Mouse (Mus musculus): ENCODE data around the gene Plagl2. TPM values are rescaled to one million over a fixed set of nuclear protein-coding genes. Genes with fewer than 3 reads are reported as not detected.

The Plagl2 gene
- polyA plus RNA-seq, 1 experiment from 2014 or later, result 24.4 TPM

DNA sequence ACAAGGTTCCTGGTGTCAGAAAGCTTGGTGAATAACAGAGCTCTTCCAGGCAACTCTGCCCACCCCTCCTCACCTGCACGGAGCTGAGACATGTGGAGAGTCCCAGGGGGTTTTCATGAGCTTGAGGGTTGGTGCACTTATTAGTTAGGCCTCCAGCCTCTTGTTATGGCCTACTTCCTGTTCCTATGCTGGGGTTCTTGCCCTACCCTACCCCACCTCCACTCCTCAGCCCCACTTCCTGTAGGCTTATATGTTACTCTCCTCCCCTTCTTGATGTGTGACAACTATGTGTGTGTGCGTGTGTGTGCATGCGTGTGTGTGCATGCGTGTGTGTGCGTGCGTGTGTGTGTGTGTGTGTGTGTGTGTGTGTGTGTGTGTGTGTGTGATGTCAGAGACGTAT is 21.8 kb upstream of the Plagl2 start:
- Histone ChIP-seq H3K27ac (no peak overlapping the region), H3K36me3 (peaks cover 69% of the 10 kb centered on the region), H3K27me3 (replicated peaks) (no peaks in the 10 kb centered on the region), H3K9ac (no peak overlapping the region), H3K4me1 (peaks cover 41% of the 10 kb centered on the region), H3K9me3 (replicated peaks) (no peaks in the 10 kb centered on the region), H3K4me3 (no peak overlapping the region), H3K4me2 (no peak overlapping the region)
- 75% methylated on average over 7 of the region's 7 CpGs for WGBS (ENCODE audit: insufficient replicate concordance)
- ATAC-seq, result no peak

DNA sequence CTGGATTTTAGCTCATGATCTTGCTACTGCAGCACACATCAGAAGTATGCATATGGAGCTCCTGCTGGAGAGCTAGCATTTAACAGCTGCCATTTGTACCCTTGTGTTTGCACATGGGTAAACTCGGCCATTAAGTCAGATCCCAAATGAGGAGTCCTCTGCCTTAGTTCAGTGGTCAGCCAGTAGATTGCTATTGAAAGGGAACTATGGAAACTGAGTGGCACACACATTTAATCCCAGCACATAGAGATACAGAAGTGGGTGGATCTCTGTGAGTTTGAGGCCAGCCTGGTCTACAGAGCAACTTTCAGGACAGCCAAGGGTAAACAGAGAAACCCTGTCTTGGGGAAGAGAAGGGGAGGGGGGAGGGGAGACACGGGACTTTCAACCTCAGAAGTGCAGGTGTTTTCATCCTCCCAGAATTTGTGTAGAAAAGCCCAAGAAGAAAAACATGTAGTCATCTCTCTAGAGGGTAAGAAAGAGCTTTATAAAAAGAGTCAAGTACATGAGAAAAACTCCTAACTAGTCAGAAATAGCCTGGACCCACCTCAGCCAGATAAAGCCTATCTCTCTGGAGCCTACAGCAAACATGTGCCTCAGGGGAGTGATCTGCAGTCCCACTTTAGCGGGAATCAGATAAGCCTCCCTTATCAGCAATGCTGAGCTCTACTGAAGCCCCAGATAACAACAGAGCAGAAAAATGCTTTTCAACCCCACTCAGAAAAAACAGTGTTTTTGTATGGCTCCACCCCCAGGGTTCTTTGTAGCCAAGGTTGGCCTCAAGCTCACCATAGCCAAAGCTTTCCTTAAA is 18.8 kb upstream of the Plagl2 start:
- Histone ChIP-seq H3K36me3 (peaks cover 54% of the 10 kb centered on the region), H3K4me1 (peaks cover 41% of the 10 kb centered on the region), H3K27me3 (replicated peaks) (no peaks in the 10 kb centered on the region), H3K9me3 (replicated peaks) (no peaks in the 10 kb centered on the region), H3K27ac (peak overlapping the region; percentile 87), H3K9ac (peak overlapping the region; percentile 5; the same call in 1 of the 2 replicates), H3K4me2 (peak overlapping the region; percentile 48), H3K4me3 (no peak overlapping the region)
- peak; percentile 91 for ATAC-seq
- WGBS (ENCODE audit: insufficient replicate concordance), result 13% methylated on average over 3 of the region's 3 CpGs

- no peak for ATAC-seq
- Histone ChIP-seq H3K4me1 (peaks cover 41% of the 10 kb centered on the region), H3K4me3 (no peak overlapping the region), H3K9me3 (replicated peaks) (no peaks in the 10 kb centered on the region), H3K9ac (peak overlapping the region; percentile 5; the same call in 1 of the 2 replicates), H3K27ac (peak overlapping the region; percentile 87), H3K27me3 (replicated peaks) (no peaks in the 10 kb centered on the region), H3K36me3 (peaks cover 52% of the 10 kb centered on the region), H3K4me2 (peak overlapping the region; percentile 48)
- 43% methylated on average over 12 of the region's 12 CpGs for WGBS (ENCODE audit: insufficient replicate concordance)
These were observed 18.0 kb upstream of the Plagl2 start for GRCm38 (mm10) chr2:153259030-153259863.

DNA sequence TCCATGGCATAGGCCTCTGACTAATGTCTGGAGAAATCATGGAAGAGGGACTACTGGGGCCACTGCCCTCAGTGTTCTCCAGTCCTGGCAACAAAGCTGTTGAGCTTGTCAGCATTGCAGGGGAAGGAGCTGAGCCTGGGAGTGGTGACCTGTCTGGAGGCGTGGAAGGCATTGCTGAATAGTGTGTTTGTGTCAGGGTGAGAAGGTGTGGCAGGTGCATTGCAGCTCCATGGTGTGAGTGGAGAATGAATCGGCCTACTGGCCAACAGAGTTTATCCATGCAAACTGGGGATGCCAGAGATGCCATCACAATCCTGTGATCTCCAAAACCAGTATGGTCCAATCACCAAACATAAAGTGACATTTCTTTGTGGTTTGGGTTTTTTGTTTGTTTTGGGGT is 15.4 kb upstream of the Plagl2 start:
- WGBS (ENCODE audit: insufficient replicate concordance), result 88% methylated on average over 2 of the region's 2 CpGs
- Histone ChIP-seq H3K27me3 (replicated peaks) (no peaks in the 10 kb centered on the region), H3K9ac (no peak overlapping the region), H3K27ac (no peak overlapping the region), H3K4me2 (no peak overlapping the region), H3K36me3 (peaks cover 53% of the 10 kb centered on the region), H3K4me1 (peaks cover 35% of the 10 kb centered on the region), H3K9me3 (replicated peaks) (no peaks in the 10 kb centered on the region), H3K4me3 (no peak overlapping the region)
- ATAC-seq, result no peak

DNA sequence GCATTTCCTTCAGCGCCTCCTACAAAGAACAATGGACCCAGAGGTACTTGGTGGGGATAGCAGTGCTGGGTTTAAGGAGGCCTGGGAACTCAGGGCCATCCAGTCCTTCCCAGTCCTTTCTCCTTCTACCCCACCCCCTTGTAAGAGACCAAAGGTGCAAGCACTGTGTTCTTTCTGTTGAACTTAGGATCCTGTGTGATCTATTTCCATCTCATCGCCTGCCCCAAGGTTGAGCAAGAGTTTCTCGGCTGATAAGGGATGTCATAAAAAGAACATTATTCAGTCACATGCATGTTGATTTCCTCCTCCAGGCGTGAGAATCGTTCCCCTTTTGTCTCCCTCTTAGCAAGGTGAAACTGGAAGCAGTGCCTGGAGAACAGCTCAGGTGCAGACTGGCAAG is 8.5 kb upstream of the Plagl2 start:
- Histone ChIP-seq H3K4me1 (peaks cover 9% of the 10 kb centered on the region; the same call in 1 of the 2 replicates), H3K9me3 (replicated peaks) (no peaks in the 10 kb centered on the region), H3K9ac (no peak overlapping the region), H3K27me3 (replicated peaks) (no peaks in the 10 kb centered on the region), H3K4me3 (no peak overlapping the region), H3K27ac (no peak overlapping the region), H3K36me3 (peaks cover 86% of the 10 kb centered on the region), H3K4me2 (no peak overlapping the region)
- WGBS (ENCODE audit: insufficient replicate concordance), result 77% methylated on average over 5 of the region's 5 CpGs
- no peak for ATAC-seq

DNA sequence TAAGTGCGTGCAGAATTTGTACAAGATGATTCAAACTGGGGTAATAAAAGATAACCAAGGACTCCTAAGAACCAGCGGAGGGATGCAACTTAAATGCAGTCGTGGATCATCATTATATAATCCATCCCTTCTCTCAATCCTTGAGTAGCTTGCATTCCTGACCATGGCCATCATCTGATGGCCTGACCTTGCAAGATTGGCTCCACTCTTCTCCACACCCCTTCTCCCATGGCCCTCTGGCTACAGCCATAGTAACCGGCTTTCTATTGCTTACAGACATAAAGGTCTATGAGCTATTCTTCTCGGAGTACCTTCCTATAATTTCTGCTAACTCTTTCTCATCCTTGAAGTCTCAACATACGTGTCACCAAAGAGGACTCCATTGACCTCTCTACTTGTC is 930 bp upstream of the Plagl2 start:
- Histone ChIP-seq H3K9ac (peak overlapping the region; percentile 98), H3K36me3 (peaks cover 47% of the 10 kb centered on the region), H3K27me3 (replicated peaks) (no peaks in the 10 kb centered on the region), H3K9me3 (replicated peaks) (no peaks in the 10 kb centered on the region), H3K4me2 (peak overlapping the region; percentile 84), H3K4me3 (peak overlapping the region; percentile 82), H3K4me1 (peaks cover 53% of the 10 kb centered on the region), H3K27ac (peak overlapping the region; percentile 97)
- 57% methylated on average over 6 of the region's 6 CpGs for WGBS (ENCODE audit: insufficient replicate concordance)
- ATAC-seq, result no peak

DNA sequence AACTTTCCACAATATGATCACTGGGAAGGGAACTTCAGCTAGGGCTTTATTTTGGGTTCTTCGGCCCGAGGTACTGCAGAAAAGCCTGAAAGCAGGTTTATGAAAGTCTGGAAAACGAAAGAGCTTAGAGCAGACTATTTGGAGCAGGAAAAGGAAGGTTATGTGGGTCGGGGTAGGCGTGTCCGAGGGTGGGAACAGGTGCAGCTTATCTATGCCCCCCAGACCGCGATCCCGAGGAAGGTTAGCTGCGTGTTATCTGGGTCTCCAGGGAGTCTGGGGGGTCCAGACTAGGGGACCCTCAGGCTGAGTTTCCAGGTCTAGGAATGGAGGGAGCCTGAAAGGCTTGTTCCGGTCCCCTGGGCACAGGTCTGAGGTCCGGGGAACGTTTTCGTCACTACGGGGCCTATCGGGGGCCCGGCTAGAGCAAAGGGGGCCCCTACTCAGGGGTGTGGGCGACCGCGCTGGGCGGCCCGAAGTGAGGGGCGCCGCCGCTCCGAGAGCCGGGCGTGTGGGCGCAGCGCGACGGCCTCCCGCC is 458 bp downstream of the Plagl2 start:
- under 1% methylated on average over 32 of the region's 33 CpGs for WGBS (ENCODE audit: insufficient replicate concordance)
- Histone ChIP-seq H3K9me3 (replicated peaks) (no peaks in the 10 kb centered on the region), H3K27ac (peak overlapping the region; percentile 97), H3K4me1 (peaks cover 58% of the 10 kb centered on the region), H3K4me2 (peak overlapping the region; percentile 84), H3K4me3 (peak overlapping the region; percentile 82), H3K27me3 (replicated peaks) (no peaks in the 10 kb centered on the region), H3K36me3 (peaks cover 52% of the 10 kb centered on the region), H3K9ac (peak overlapping the region; percentile 98)
- peak; percentile 80 for ATAC-seq

DNA sequence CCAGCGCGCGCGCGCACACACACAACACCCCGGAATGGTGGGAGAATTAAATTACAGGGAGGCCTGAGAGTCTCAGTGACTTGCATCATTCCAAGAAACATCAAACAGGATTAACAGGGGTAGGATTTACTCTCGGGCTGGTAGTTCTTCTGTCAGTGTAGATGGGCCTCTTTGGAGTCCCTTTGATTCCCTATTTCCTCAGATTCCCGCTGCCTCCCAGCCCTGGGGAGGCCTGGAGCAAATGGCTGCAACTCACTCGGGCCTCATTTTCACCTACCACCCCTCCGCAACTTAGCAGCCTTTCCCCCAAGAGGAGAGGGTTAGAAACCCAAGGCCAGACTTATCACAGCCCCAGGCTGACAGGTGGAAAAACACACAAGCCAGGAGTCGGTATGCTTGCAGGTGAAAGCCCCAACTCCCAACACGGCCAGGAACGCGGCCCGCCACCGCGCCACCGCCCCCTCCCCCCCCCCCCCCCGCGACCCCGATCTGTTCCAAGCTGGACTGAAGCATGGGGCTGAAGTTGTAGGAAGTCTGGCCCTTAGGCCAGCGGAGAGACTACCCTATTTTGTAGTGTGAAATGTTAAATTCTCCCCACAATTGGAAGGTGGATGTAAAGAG is 1.3 kb downstream of the Plagl2 start:
- H3K9me3 ChIP-seq (replicated peaks), result no peaks in the 10 kb centered on the region
- peak overlapping the region; percentile 82 for H3K4me3 ChIP-seq
- ATAC-seq, result no peak
- peak overlapping the region; percentile 97 for H3K27ac ChIP-seq
- peak overlapping the region; percentile 84 for H3K4me2 ChIP-seq
- H3K36me3 ChIP-seq, result peaks cover 52% of the 10 kb centered on the region
- peak overlapping the region; percentile 98 for H3K9ac ChIP-seq
- peaks cover 59% of the 10 kb centered on the region for H3K4me1 ChIP-seq
- H3K27me3 ChIP-seq (replicated peaks), result no peaks in the 10 kb centered on the region
- WGBS (ENCODE audit: insufficient replicate concordance), result 6% methylated on average over 16 of the region's 22 CpGs

GRCm38 (mm10) chr2:153239021-153239859 is 2.0 kb downstream of the Plagl2 start:
- no peak for ATAC-seq
- peak overlapping the region; percentile 84 for H3K4me2 ChIP-seq
- 41% methylated on average over 7 of the region's 7 CpGs for WGBS (ENCODE audit: insufficient replicate concordance)
- H3K27ac ChIP-seq, result peak overlapping the region; percentile 97
- H3K36me3 ChIP-seq, result peaks cover 54% of the 10 kb centered on the region
- H3K4me3 ChIP-seq, result peak overlapping the region; percentile 82
- no peaks in the 10 kb centered on the region for H3K27me3 ChIP-seq (replicated peaks)
- peak overlapping the region; percentile 98 for H3K9ac ChIP-seq
- H3K9me3 ChIP-seq (replicated peaks), result no peaks in the 10 kb centered on the region
- peaks cover 59% of the 10 kb centered on the region for H3K4me1 ChIP-seq

DNA sequence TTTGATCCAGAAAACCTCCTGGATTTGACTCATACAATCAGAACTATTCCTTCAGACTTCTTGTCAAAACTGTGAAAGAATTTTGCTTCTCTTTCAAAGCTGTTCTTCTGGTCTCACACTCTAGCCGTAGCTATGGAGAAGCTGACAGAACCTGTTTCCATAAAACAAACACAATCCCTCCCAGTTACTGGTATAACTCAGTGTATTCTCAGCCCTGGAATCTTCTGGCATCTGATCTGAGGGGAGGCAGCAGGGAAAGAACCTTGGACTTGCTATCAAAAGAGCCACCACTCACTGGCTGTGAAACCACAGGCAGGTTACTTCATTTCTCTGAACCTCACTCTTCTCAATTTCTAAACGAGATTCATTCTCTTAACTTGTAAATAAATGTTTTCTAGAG is 2.8 kb downstream of the Plagl2 start:
- 61% methylated on average over 2 of the region's 2 CpGs for WGBS (ENCODE audit: insufficient replicate concordance)
- peak overlapping the region; percentile 98 for H3K9ac ChIP-seq
- H3K4me3 ChIP-seq, result peak overlapping the region; percentile 82

GRCm38 (mm10) chr2:153237891-153238290 is 3.3 kb downstream of the Plagl2 start:
- peak overlapping the region; percentile 84 for H3K4me2 ChIP-seq
- H3K27me3 ChIP-seq (replicated peaks), result no peaks in the 10 kb centered on the region
- peaks cover 50% of the 10 kb centered on the region for H3K4me1 ChIP-seq
- H3K27ac ChIP-seq, result peak overlapping the region; percentile 97
- no peak for ATAC-seq
- H3K36me3 ChIP-seq, result peaks cover 61% of the 10 kb centered on the region
- peak overlapping the region; percentile 82 for H3K4me3 ChIP-seq
- 72% methylated on average over 4 of the region's 4 CpGs for WGBS (ENCODE audit: insufficient replicate concordance)
- peak overlapping the region; percentile 98 for H3K9ac ChIP-seq
- no peaks in the 10 kb centered on the region for H3K9me3 ChIP-seq (replicated peaks)

More for the DNA sequence above, 2.8 kb downstream of the Plagl2 start:
- H3K4me1 ChIP-seq, result peaks cover 55% of the 10 kb centered on the region
- H3K36me3 ChIP-seq, result peaks cover 57% of the 10 kb centered on the region
- H3K4me2 ChIP-seq, result peak overlapping the region; percentile 84
- ATAC-seq, result no peak
- H3K27me3 ChIP-seq (replicated peaks), result no peaks in the 10 kb centered on the region
- H3K9me3 ChIP-seq (replicated peaks), result no peaks in the 10 kb centered on the region
- H3K27ac ChIP-seq, result peak overlapping the region; percentile 97

All from liver, embryonic 12.5 days (tissue).